15 mouse cellular contexts compared by ENCODE assay signal in the genomic region with DNA sequence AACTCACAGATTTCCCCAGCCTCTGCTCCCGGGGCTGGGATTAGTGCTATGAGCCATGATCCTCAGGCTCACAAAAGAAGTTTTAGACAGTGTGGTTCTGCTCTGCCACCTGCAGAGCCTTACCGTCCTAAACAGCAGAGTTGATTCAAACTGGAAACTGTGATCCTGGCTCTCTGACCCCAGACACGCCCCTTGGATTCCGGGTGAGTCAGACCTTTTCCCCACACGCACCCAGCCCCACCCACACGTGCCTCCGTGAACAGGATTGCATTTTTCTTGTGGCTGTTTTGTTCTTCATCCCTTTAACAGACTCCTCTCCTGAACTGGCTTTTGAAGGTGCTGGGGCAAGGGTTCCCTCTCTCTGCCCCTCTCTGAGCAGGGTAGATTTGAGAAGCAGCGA. TPM values are rescaled to one million over a fixed set of nuclear protein-coding genes. Genes with fewer than 3 reads are reported as not detected.
DNase-seq lines count a peak whose midpoint lies in the region; ATAC-seq and TF ChIP-seq lines count a peak whose summit lies in the region.
"Had no signal": no experiment of that assay in that cellular context is flagged by ENCODE, and none has a peak within 500 bp of the region (broad histone marks: within the 10 kb centered on the region; RNA-seq: fewer than 3 reads in every experiment).

No protein-coding gene starts in this region.

- no peak overlapping the region for H3K27ac ChIP-seq in forebrain, embryonic 11.5 days (ENCODE audit: low read depth, low read length)
- H3K27ac ChIP-seq in forebrain, embryonic 13.5 days = no peak overlapping the region
- H3K27ac ChIP-seq in lung, postnatal 0 days (ENCODE audit: low read length) = no peak overlapping the region
- no peak overlapping the region for H3K27ac ChIP-seq in liver, embryonic 15.5 days (replicated peaks)
- H3K27ac ChIP-seq: lung, embryonic 15.5 days; midbrain, embryonic 12.5 days; neural tube, embryonic 15.5 days had no signal

- TF ChIP-seq EP300 in lung, postnatal 0 days (IDR thresholded peaks at IDR 0.05) = no peak

- no peak for ATAC-seq in forebrain, embryonic 11.5 days (replicated peaks; ENCODE audit: low FRiP score)
- ATAC-seq in forebrain, embryonic 13.5 days = no peak
- ATAC-seq in lung, postnatal 0 days = no peak
- ATAC-seq in liver, embryonic 15.5 days (ENCODE audit: insufficient read depth) = no peak
- ATAC-seq: CD4-positive, CD25-positive, alpha-beta regulatory T cell, adult 4 months; forebrain, embryonic 16.5 days had no signal

- no peak for DNase-seq in forebrain, embryonic 11.5 days (ENCODE audit: low spot score)
- peak; percentile 34 for DNase-seq in lung, postnatal 0 days (ENCODE audit: low spot score)
- DNase-seq in lung, postnatal 10 days = no peak
- peak; percentile 80 for DNase-seq in NIH3T3 (ENCODE audit: low read depth)
- DNase-seq in thymus, postnatal 14 days = no peak
- DNase-seq in lung, postnatal 4 days = no peak
- DNase-seq: gastrocnemius, postnatal 36 days; right cerebral cortex, postnatal 14 days had no signal

- no peaks in the 10 kb centered on the region; the same call in 1 of the 2 replicates for H3K36me3 ChIP-seq in forebrain, embryonic 11.5 days (ENCODE audit: control insufficient read depth, insufficient read depth, low read length)
- H3K36me3 ChIP-seq in forebrain, embryonic 13.5 days (ENCODE audit: poor library complexity, severe bottlenecking) = peaks cover 28% of the 10 kb centered on the region
- no peaks in the 10 kb centered on the region for H3K36me3 ChIP-seq in lung, postnatal 0 days (ENCODE audit: insufficient read depth, low read length)
- H3K36me3 ChIP-seq in liver, embryonic 15.5 days (replicated peaks) = 0 out of 2 replicates have a peak, but pooled peaks cover 6% of the 10 kb centered on the region
- H3K36me3 ChIP-seq: lung, embryonic 15.5 days had no signal

- H3K9me3 ChIP-seq in forebrain, embryonic 11.5 days (ENCODE audit: control insufficient read depth, low read length) = no peaks in the 10 kb centered on the region
- no peaks in the 10 kb centered on the region for H3K9me3 ChIP-seq in forebrain, embryonic 13.5 days (replicated peaks)
- H3K9me3 ChIP-seq in lung, postnatal 0 days (ENCODE audit: low read length) = no peaks in the 10 kb centered on the region
- no peaks in the 10 kb centered on the region for H3K9me3 ChIP-seq in liver, embryonic 15.5 days (replicated peaks)
- H3K9me3 ChIP-seq: lung, embryonic 15.5 days; midbrain, embryonic 12.5 days; neural tube, embryonic 15.5 days had no signal

- H3K4me3 ChIP-seq in forebrain, embryonic 11.5 days (ENCODE audit: low read depth, low read length) = no peak overlapping the region
- H3K4me3 ChIP-seq in forebrain, embryonic 13.5 days = no peak overlapping the region
- H3K4me3 ChIP-seq in lung, postnatal 0 days (ENCODE audit: low read depth, low read length) = no peak overlapping the region
- H3K4me3 ChIP-seq in liver, embryonic 15.5 days (replicated peaks) = no peak overlapping the region

- WGBS in forebrain, embryonic 11.5 days = 64% methylated on average over 8 of the region's 8 CpGs
- 62% methylated on average over 8 of the region's 8 CpGs for WGBS in forebrain, embryonic 13.5 days
- WGBS in lung, postnatal 0 days = 58% methylated on average over 8 of the region's 8 CpGs
- 66% methylated on average over 8 of the region's 8 CpGs for WGBS in liver, embryonic 15.5 days (ENCODE audit: insufficient replicate concordance)

- no peak for TF ChIP-seq CTCF in lung, postnatal 0 days (IDR thresholded peaks at IDR 0.05)

- peaks cover 3% of the 10 kb centered on the region; the same call in 1 of the 2 replicates for H3K4me1 ChIP-seq in forebrain, embryonic 11.5 days (replicated peaks; ENCODE audit: control insufficient read depth, insufficient read depth, low read length)
- peaks cover 15% of the 10 kb centered on the region for H3K4me1 ChIP-seq in forebrain, embryonic 13.5 days
- no peaks in the 10 kb centered on the region for H3K4me1 ChIP-seq in lung, postnatal 0 days (ENCODE audit: insufficient read depth, low read depth, low read length)
- H3K4me1 ChIP-seq in liver, embryonic 15.5 days (replicated peaks) = peaks cover 27% of the 10 kb centered on the region

- 0 out of 2 replicates have a peak, but pooled peaks cover 3% of the 10 kb centered on the region for H3K27me3 ChIP-seq in forebrain, embryonic 11.5 days (ENCODE audit: control insufficient read depth, insufficient read depth, low read length)
- H3K27me3 ChIP-seq in forebrain, embryonic 13.5 days = peaks cover 7% of the 10 kb centered on the region
- no peaks in the 10 kb centered on the region for H3K27me3 ChIP-seq in lung, postnatal 0 days (replicated peaks; ENCODE audit: insufficient read depth, low read length)
- peaks cover 27% of the 10 kb centered on the region for H3K27me3 ChIP-seq in liver, embryonic 15.5 days

- no peak overlapping the region for H3K4me2 ChIP-seq in forebrain, embryonic 11.5 days (ENCODE audit: low read depth, low read length, severe bottlenecking)
- no peak overlapping the region for H3K4me2 ChIP-seq in forebrain, embryonic 13.5 days
- H3K4me2 ChIP-seq in lung, postnatal 0 days (replicated peaks; ENCODE audit: low read depth, low read length) = no peak overlapping the region
- H3K4me2 ChIP-seq in liver, embryonic 15.5 days = peak overlapping the region; percentile 93

- H3K9ac ChIP-seq in forebrain, embryonic 11.5 days (ENCODE audit: low read length) = peak overlapping the region; percentile 23; the same call in 1 of the 2 replicates
- no peak overlapping the region for H3K9ac ChIP-seq in forebrain, embryonic 13.5 days
- no peak overlapping the region for H3K9ac ChIP-seq in lung, postnatal 0 days (replicated peaks; ENCODE audit: low read depth)
- H3K9ac ChIP-seq in liver, embryonic 15.5 days = no peak overlapping the region
- H3K9ac ChIP-seq: lung, embryonic 15.5 days; neural tube, embryonic 15.5 days had no signal

RNA-seq across cellular contexts. Expression of a gene that starts 1.4 kb away (rescaled TPM):
- 87.6 and 89.0 TPM in 2 replicates for polyA plus RNA-seq in forebrain, embryonic 11.5 days (2014; fragmentation: Nextera tagmentation; extraction: Ambion mirVana)
- 51.2 and 59.0 TPM in 2 replicates for polyA plus RNA-seq in forebrain, embryonic 13.5 days (2015; fragmentation: Nextera tagmentation; extraction: Ambion mirVana)
- polyA plus RNA-seq in lung, postnatal 0 days (2015; fragmentation: Nextera tagmentation; extraction: Ambion mirVana) = 2.8 and 4.2 TPM in 2 replicates
- polyA plus RNA-seq in liver, embryonic 15.5 days (2015; fragmentation: Nextera tagmentation; extraction: Ambion mirVana) = 17.5 and 17.7 TPM in 2 replicates

RNA-seq across cellular contexts. Expression of a gene that starts 10.5 kb away (rescaled TPM):
- polyA plus RNA-seq in forebrain, embryonic 11.5 days (2014; fragmentation: Nextera tagmentation; extraction: Ambion mirVana) = 3.5 TPM in 2 replicates
- 3.7 and 4.1 TPM in 2 replicates for polyA plus RNA-seq in forebrain, embryonic 13.5 days (2015; fragmentation: Nextera tagmentation; extraction: Ambion mirVana)
- 0.04 TPM in 1 of 2 replicates, not detected in the other for polyA plus RNA-seq in lung, postnatal 0 days (2015; fragmentation: Nextera tagmentation; extraction: Ambion mirVana)
- 0.01 TPM in 2 replicates for polyA plus RNA-seq in liver, embryonic 15.5 days (2015; fragmentation: Nextera tagmentation; extraction: Ambion mirVana)

RNA-seq across cellular contexts. Expression of a gene that starts 48.2 kb away (rescaled TPM):
- 3.4 and 4.0 TPM in 2 replicates for polyA plus RNA-seq in forebrain, embryonic 11.5 days (2014; fragmentation: Nextera tagmentation; extraction: Ambion mirVana)
- polyA plus RNA-seq in forebrain, embryonic 13.5 days (2015; fragmentation: Nextera tagmentation; extraction: Ambion mirVana) = 9.8 and 12.4 TPM in 2 replicates
- 3.5 and 3.8 TPM in 2 replicates for polyA plus RNA-seq in lung, postnatal 0 days (2015; fragmentation: Nextera tagmentation; extraction: Ambion mirVana)
- 0.50 and 0.51 TPM in 2 replicates for polyA plus RNA-seq in liver, embryonic 15.5 days (2015; fragmentation: Nextera tagmentation; extraction: Ambion mirVana)

RNA-seq across cellular contexts. Expression of a gene that starts 58.0 kb away (rescaled TPM):
- polyA plus RNA-seq in forebrain, embryonic 11.5 days (2014; fragmentation: Nextera tagmentation; extraction: Ambion mirVana) = 5.0 and 5.2 TPM in 2 replicates
- 4.2 and 4.4 TPM in 2 replicates for polyA plus RNA-seq in forebrain, embryonic 13.5 days (2015; fragmentation: Nextera tagmentation; extraction: Ambion mirVana)
- polyA plus RNA-seq in lung, postnatal 0 days (2015; fragmentation: Nextera tagmentation; extraction: Ambion mirVana) = 5.1 and 5.6 TPM in 2 replicates
- 2.2 and 3.1 TPM in 2 replicates for polyA plus RNA-seq in liver, embryonic 15.5 days (2015; fragmentation: Nextera tagmentation; extraction: Ambion mirVana)

RNA-seq across cellular contexts. Expression of a gene that starts 59.7 kb away (rescaled TPM):
- polyA plus RNA-seq in forebrain, embryonic 11.5 days (2014; fragmentation: Nextera tagmentation; extraction: Ambion mirVana) = not detected in 2 replicates
- 0.13 TPM in 1 of 2 replicates, not detected in the other for polyA plus RNA-seq in forebrain, embryonic 13.5 days (2015; fragmentation: Nextera tagmentation; extraction: Ambion mirVana)
- not detected in 2 replicates for polyA plus RNA-seq in lung, postnatal 0 days (2015; fragmentation: Nextera tagmentation; extraction: Ambion mirVana)
- not detected in 2 replicates for polyA plus RNA-seq in liver, embryonic 15.5 days (2015; fragmentation: Nextera tagmentation; extraction: Ambion mirVana)
- polyA plus RNA-seq: CD4-positive, CD25-positive, alpha-beta regulatory T cell, adult 4 months; forebrain, embryonic 16.5 days; midbrain, embryonic 12.5 days; neural tube, embryonic 15.5 days had no signal

Comparison
In these comparisons a context has a peak if more than half of its experiments do, and no peak if none do; other contexts are left out.
1. DNase-seq: peak in lung, postnatal 0 days (single experiment) and NIH3T3 (single experiment); none in forebrain, embryonic 11.5 days (single experiment), lung, postnatal 10 days (single experiment), thymus, postnatal 14 days (single experiment) and lung, postnatal 4 days (0 of 2).